Mouse (Mus musculus): ENCODE measurements around the gene Pip4k2b.

- TF ChIP-seq CTCF (IDR thresholded peaks at IDR 0.05; ENCODE audit: extremely low read depth, insufficient read depth, insufficient read length, insufficient replicate concordance): no peak
- no peak for TF ChIP-seq POLR2A (IDR thresholded peaks at IDR 0.05; ENCODE audit: low read depth, low read length)
These were observed 26.9 kb downstream of the Pip4k2b start for GRCm38 (mm10) chr11:97717369-97718280.
